Mouse (Mus musculus): ENCODE data around the gene Mapk6. TPM values are rescaled to one million over a fixed set of nuclear protein-coding genes. Genes with fewer than 3 reads are reported as not detected.

Gene Mapk6
- total and polyA plus RNA-seq, 3 experiments, result 19.6 to 91.0 (median 44.1) TPM

DNA sequence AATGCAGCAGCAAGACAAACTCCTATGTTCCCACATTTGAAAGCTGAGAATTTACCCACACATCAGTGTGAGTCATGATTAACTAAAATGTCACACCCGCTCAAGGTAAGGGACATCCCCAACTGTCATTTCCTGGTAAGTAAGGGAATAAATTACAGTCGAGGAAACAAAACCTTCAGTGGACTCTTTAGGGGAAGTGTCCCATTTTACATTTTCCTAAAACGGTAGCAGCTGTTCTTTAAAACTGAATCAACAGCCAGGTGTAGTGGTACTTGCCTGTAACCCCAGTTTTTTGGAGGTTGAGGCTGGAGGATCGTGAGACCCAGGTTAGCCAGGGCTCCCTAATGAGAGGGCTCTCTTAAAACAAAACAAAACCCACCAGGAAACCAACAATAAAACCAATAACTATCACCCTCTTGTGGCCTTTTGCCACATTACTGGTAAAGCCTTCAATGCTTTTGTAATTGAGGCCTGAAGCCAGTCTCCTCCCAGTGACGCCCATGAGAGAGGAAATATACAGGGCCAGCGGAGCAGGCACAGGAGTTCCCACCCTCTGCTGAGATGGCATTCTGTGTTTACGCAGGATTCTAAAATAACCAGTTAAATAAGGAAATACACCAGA is 24.5 kb upstream of the Mapk6 start (continued):
- no peak for TF ChIP-seq CHD1 (IDR thresholded peaks at IDR 0.05; ENCODE audit: low read depth, low read length)
- TF ChIP-seq MXI1 (IDR thresholded peaks at IDR 0.05; ENCODE audit: low read depth, low read length), result no peak

DNA sequence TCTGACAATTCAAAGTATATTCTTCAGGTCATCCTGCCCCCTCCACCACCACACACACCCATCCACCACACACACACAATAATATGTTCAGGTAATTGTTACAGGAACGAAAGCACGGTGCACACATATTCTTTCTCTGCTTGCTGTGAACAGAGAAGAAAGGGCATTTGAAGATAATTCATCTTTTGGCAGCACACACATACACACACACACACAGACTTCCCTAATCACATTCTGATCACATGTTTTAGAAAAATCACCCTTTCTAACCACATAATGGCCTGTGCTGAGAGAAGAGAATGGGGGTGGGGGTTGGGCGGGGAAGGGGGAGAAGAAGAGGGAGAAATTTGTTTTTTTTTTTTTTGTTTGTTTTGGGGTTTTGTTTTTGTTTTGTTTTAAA is 22.9 kb upstream of the Mapk6 start:
- Histone ChIP-seq H3K4me1 (ENCODE audit: control insufficient read depth in 1 of 2, insufficient read depth in 2 of 2, low read length in 2 of 2) (peaks cover 6 to 41% of the 10 kb centered on the region in 2 experiments), H3K27ac (ENCODE audit: control insufficient read depth, low read depth, low read length) (peak overlapping the region; percentile 32), H3K9me3 (replicated peaks; ENCODE audit: insufficient read depth, low read length) (no peaks in the 10 kb centered on the region)

DNA sequence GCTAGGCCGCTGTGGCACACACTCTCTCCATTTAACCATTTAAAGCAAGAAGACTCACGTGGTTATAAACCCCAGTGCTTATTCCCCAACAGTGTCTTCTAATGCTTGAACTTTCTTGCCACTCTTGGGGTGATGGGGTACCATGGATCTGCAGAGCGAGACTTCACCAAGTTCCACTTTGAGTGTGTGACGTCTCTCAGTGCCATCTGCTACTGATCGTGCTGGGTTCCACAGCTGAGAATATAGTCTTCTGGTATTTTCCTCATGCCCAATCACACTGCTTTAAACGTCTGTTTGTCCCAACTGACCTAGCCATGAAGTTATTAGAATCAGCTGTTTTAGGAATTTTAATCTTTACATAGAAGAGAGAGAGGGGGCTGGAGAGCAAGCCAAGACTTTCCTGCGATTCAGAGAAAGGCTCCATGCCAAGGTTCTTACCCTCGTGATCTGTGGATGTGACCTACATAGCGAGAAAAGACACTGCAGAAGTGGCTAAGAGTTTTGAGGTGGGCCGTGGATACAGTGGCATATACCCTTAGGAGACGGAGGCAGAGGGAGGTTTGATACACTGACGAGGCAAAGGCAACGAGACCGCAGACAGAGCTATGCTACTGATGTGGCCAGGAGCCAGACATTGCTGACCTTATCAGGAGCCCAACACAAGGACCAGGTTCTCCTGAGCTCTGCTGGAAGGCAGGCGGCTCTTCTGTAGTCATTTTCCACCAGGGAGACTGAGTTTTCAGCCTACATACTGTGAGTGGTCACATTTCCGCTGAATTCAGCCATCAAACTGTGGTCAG is 21.2 kb upstream of the Mapk6 start:
- no peak overlapping the region for H3K4me3 ChIP-seq (ENCODE audit: control insufficient read depth in 1 of 2, insufficient read depth in 1 of 2, low read depth in 2 of 2, low read length in 2 of 2)
- H3K79me2 ChIP-seq (ENCODE audit: control insufficient read depth, insufficient read depth, low read length, poor library complexity), result no peaks in the 10 kb centered on the region
- peaks cover 0 to 31% of the 10 kb centered on the region in 2 experiments; a peak in 2 of 4 replicates for H3K36me3 ChIP-seq (ENCODE audit: control insufficient read depth in 1 of 2, insufficient read depth in 2 of 2, low read length in 2 of 2)
- H3K27ac ChIP-seq (ENCODE audit: control insufficient read depth, low read depth, low read length), result peak overlapping the region; percentile 56
- no peaks in the 10 kb centered on the region for H3K27me3 ChIP-seq (ENCODE audit: control insufficient read depth in 1 of 2, insufficient read depth in 2 of 2, low read length in 2 of 2)
- no peak overlapping the region for H3K9ac ChIP-seq (ENCODE audit: control insufficient read depth, low read depth, low read length, poor library complexity, severe bottlenecking)
- H3K9me3 ChIP-seq (replicated peaks; ENCODE audit: insufficient read depth, low read length), result no peaks in the 10 kb centered on the region
- peak; percentile 96 for DNase-seq (ENCODE audit: low read depth, low spot score)
- peaks cover 6 to 45% of the 10 kb centered on the region in 2 experiments for H3K4me1 ChIP-seq (ENCODE audit: control insufficient read depth in 1 of 2, insufficient read depth in 2 of 2, low read length in 2 of 2)
- TF ChIP-seq TCF12 (IDR thresholded peaks at IDR 0.05; ENCODE audit: low read depth, low read length), result peak; percentile 87
- TF ChIP-seq RCOR1 (IDR thresholded peaks at IDR 0.05; ENCODE audit: low read depth, low read length), result peak; percentile 78
- TF ChIP-seq MXI1 (IDR thresholded peaks at IDR 0.05; ENCODE audit: low read depth, low read length), result no peak
- TF ChIP-seq JUND (IDR thresholded peaks at IDR 0.05; ENCODE audit: low read depth, low read length), result no peak
- TF ChIP-seq RAD21 (IDR thresholded peaks at IDR 0.05; ENCODE audit: low read depth, low read length), result no peak
- TF ChIP-seq BHLHE40 (IDR thresholded peaks at IDR 0.05; ENCODE audit: borderline replicate concordance, low read depth, low read length), result 0 out of 2 replicates have a peak, but pooled peaks have one; percentile 10
- TF ChIP-seq MAZ (IDR thresholded peaks at IDR 0.05; ENCODE audit: low read depth, low read length), result no peak
- TF ChIP-seq MYB (IDR thresholded peaks at IDR 0.05; ENCODE audit: low read depth, low read length), result no peak
- TF ChIP-seq NRF1 (IDR thresholded peaks at IDR 0.05; ENCODE audit: insufficient read depth, low read depth, low read length, poor library complexity, severe bottlenecking), result no peak
- no peak for TF ChIP-seq UBTF (IDR thresholded peaks at IDR 0.05; ENCODE audit: borderline replicate concordance, insufficient read depth, low read depth, low read length)
- no peak for TF ChIP-seq MEF2A (IDR thresholded peaks at IDR 0.05; ENCODE audit: extremely low read depth, insufficient replicate concordance, low read depth, low read length, poor library complexity, severe bottlenecking)
- TF ChIP-seq SIN3A (IDR thresholded peaks at IDR 0.05; ENCODE audit: low read length), result peak; percentile 61
- peak; percentile 45; the same call in 1 of the 2 replicates for TF ChIP-seq TBP (IDR thresholded peaks at IDR 0.05; ENCODE audit: low read depth, low read length)
- peak; percentile 85 for TF ChIP-seq EP300 (IDR thresholded peaks at IDR 0.05; ENCODE audit: low read depth in 1 of 2, low read length in 2 of 2)
- TF ChIP-seq GATA1 (IDR thresholded peaks at IDR 0.05; ENCODE audit: low read depth, low read length), result peak; percentile 93
- TF ChIP-seq TAL1 (IDR thresholded peaks at IDR 0.05; ENCODE audit: low read length), result peak; percentile 94
- peak; percentile 67 for TF ChIP-seq ETS1 (IDR thresholded peaks at IDR 0.05; ENCODE audit: low read depth, low read length)

More for the DNA sequence above, 22.9 kb upstream of the Mapk6 start:
- Histone ChIP-seq H3K79me2 (ENCODE audit: control insufficient read depth, insufficient read depth, low read length, poor library complexity) (no peaks in the 10 kb centered on the region), H3K27me3 (ENCODE audit: control insufficient read depth in 1 of 2, insufficient read depth in 2 of 2, low read length in 2 of 2) (no peaks in the 10 kb centered on the region), H3K9ac (ENCODE audit: control insufficient read depth, low read depth, low read length, poor library complexity, severe bottlenecking) (peak overlapping the region; percentile 26), H3K4me3 (ENCODE audit: control insufficient read depth in 1 of 2, insufficient read depth in 1 of 2, low read depth in 2 of 2, low read length in 2 of 2) (peak overlapping the region in 1 of 2 experiments; percentile 36; a peak in 2 of 4 replicates), H3K36me3 (ENCODE audit: control insufficient read depth in 1 of 2, insufficient read depth in 2 of 2, low read length in 2 of 2) (peaks cover 0 to 31% of the 10 kb centered on the region in 2 experiments; a peak in 2 of 4 replicates)
- DNase-seq (ENCODE audit: low read depth, low spot score), result peak; percentile 49
- TF ChIP-seq RCOR1 (IDR thresholded peaks at IDR 0.05; ENCODE audit: low read depth, low read length) (peak; percentile 42; the same call in 1 of the 2 replicates), TCF12 (IDR thresholded peaks at IDR 0.05; ENCODE audit: low read depth, low read length) (peak; percentile 51; the same call in 1 of the 2 replicates), ZNF384 (IDR thresholded peaks at IDR 0.05; ENCODE audit: low read depth, low read length) (0 out of 2 replicates have a peak, but pooled peaks have one; percentile 7), GATA1 (IDR thresholded peaks at IDR 0.05; ENCODE audit: low read depth, low read length) (0 out of 2 replicates have a peak, but pooled peaks have one; percentile 13), ETS1 (IDR thresholded peaks at IDR 0.05; ENCODE audit: low read depth, low read length) (peak; percentile 82), NELFE (IDR thresholded peaks at IDR 0.05; ENCODE audit: low read depth, low read length) (no peak), MYC (IDR thresholded peaks at IDR 0.05; ENCODE audit: low read depth, low read length) (no peak), POLR2AphosphoS2 (IDR thresholded peaks at IDR 0.05; ENCODE audit: low read length) (no peak), SIN3A (IDR thresholded peaks at IDR 0.05; ENCODE audit: low read length) (peak; percentile 58), TBP (IDR thresholded peaks at IDR 0.05; ENCODE audit: low read depth, low read length) (no peak), USF1 (IDR thresholded peaks at IDR 0.05; ENCODE audit: low read depth, low read length) (peak; percentile 40; the same call in 1 of the 2 replicates), CHD1 (IDR thresholded peaks at IDR 0.05; ENCODE audit: low read depth, low read length) (no peak), EP300 (IDR thresholded peaks at IDR 0.05; ENCODE audit: low read depth in 1 of 2, low read length in 2 of 2) (peak; percentile 40 to 44; a peak in 2 of 4 replicates), BHLHE40 (IDR thresholded peaks at IDR 0.05; ENCODE audit: borderline replicate concordance, low read depth, low read length) (peak; percentile 42; the same call in 1 of the 2 replicates), MXI1 (IDR thresholded peaks at IDR 0.05; ENCODE audit: low read depth, low read length) (peak; percentile 32; the same call in 1 of the 2 replicates), MEF2A (IDR thresholded peaks at IDR 0.05; ENCODE audit: extremely low read depth, insufficient replicate concordance, low read depth, low read length, poor library complexity, severe bottlenecking) (no peak), CTCF (IDR thresholded peaks at IDR 0.05 in 2 of 3, conservative IDR thresholded peaks at IDR 0.05 in 1 of 3; ENCODE audit: control insufficient read depth in 1 of 3, insufficient read depth in 1 of 3, low read depth in 2 of 3, low read length in 3 of 3, poor library complexity in 1 of 3, severe bottlenecking in 1 of 3) (no peak)
